Mouse (Mus musculus): Measurements from ENCODE around the gene Dusp14.

Gene Dusp14

GRCm38 (mm10) chr11:84016147-84016809 is 52.8 kb downstream of the Dusp14 start:
- no peak for DNase-seq (ENCODE audit: low read depth)

- no peak for DNase-seq (ENCODE audit: low read depth)
Observed at GRCm38 (mm10) chr11:84013105-84013504, 56.0 kb downstream of the Dusp14 start.

- DNase-seq (ENCODE audit: low read depth), result no peak
Observed at GRCm38 (mm10) chr11:84011576-84011975, 57.5 kb downstream of the Dusp14 start.

- no peak for DNase-seq (ENCODE audit: low read depth)
Observed at GRCm38 (mm10) chr11:84011050-84011449, 58.0 kb downstream of the Dusp14 start.

GRCm38 (mm10) chr11:84010411-84010810 is 58.6 kb downstream of the Dusp14 start:
- DNase-seq (ENCODE audit: low read depth), result no peak

GRCm38 (mm10) chr11:84009001-84009400 is 60.1 kb downstream of the Dusp14 start:
- DNase-seq (ENCODE audit: low read depth), result no peak

GRCm38 (mm10) chr11:84003986-84004385 is 65.1 kb downstream of the Dusp14 start:
- DNase-seq (ENCODE audit: low read depth), result no peak

GRCm38 (mm10) chr11:84001257-84001656 is 67.8 kb downstream of the Dusp14 start:
- DNase-seq (ENCODE audit: low read depth), result peak; percentile 10

GRCm38 (mm10) chr11:83999411-83999915 is 69.6 kb downstream of the Dusp14 start:
- no peak for DNase-seq (ENCODE audit: low read depth)

GRCm38 (mm10) chr11:83998993-83999392 is 70.1 kb downstream of the Dusp14 start:
- DNase-seq (ENCODE audit: low read depth), result no peak

Data from c-Kit-positive CD71-positive TER-119-negative erythroid progenitor cells, embryonic 14.5 days (primary cell).